Mouse (Mus musculus): ENCODE measurements around the gene Spns3.

Spns3 gene

DNA sequence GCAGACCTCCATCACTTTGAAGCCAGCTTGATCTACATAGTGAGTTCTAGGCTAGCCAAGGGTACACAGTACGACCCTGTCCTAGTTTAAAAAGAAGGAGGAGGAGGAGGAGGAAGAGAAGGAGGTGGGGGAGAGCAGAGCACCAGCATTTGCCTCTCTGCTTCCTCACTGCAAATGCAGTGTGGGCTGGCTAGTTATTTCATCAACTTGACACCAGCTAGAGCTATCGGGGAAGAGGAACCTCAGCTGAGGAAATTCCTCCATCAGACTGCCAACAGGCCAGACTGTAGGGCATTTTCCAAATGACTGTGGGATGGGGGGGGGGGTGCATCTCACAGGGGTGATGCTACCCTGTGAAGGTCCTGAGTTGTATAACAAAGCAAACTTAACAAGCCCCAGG lies 31.9 kb downstream of the Spns3 start:
- no peak for DNase-seq (ENCODE audit: extremely low spot score, low spot score)

DNA sequence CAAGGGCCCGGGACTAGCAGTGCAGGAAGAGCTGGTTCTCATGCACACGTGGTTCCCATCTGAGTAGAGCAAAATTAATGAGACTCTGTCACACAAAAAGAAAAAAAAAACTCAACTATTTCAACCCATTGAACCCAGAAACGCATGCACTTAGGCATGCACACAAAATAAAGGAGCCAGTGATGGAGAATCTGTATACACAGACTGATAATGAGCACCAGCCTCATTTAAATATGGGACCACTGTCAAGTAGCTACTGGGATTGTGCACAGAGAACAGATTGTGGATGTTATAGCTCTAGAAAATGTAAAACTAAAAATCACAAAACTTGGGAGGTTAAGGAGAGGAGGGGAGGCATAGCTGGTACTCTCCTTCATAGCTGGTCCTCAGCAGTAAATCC lies 35.3 kb downstream of the Spns3 start:
- no peak for DNase-seq (ENCODE audit: extremely low spot score, low spot score)

DNA sequence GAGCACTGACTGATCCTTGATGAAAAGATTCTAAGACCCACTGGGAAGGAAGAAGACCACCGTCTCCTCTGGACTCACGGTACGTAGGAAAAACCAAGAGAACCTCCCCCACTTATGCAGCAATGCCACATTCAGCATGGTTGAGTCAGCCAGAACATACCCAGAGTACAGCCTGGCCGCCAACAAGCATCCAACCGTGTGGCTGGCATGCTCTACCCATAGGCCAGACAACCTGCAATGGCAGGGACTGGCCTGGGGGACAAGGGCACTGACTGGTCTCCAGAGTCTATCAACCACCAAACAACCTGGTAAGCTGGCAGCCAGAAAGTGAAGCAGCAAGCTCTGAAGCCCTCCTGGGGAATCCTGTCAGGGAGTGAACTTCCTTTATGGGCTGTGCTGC lies 41.7 kb downstream of the Spns3 start:
- no peak for DNase-seq (ENCODE audit: extremely low spot score, low spot score)

GRCm38 (mm10) chr11:72507651-72508050 lies 42.7 kb downstream of the Spns3 start:
- DNase-seq (ENCODE audit: extremely low spot score, low spot score), result no peak

DNA sequence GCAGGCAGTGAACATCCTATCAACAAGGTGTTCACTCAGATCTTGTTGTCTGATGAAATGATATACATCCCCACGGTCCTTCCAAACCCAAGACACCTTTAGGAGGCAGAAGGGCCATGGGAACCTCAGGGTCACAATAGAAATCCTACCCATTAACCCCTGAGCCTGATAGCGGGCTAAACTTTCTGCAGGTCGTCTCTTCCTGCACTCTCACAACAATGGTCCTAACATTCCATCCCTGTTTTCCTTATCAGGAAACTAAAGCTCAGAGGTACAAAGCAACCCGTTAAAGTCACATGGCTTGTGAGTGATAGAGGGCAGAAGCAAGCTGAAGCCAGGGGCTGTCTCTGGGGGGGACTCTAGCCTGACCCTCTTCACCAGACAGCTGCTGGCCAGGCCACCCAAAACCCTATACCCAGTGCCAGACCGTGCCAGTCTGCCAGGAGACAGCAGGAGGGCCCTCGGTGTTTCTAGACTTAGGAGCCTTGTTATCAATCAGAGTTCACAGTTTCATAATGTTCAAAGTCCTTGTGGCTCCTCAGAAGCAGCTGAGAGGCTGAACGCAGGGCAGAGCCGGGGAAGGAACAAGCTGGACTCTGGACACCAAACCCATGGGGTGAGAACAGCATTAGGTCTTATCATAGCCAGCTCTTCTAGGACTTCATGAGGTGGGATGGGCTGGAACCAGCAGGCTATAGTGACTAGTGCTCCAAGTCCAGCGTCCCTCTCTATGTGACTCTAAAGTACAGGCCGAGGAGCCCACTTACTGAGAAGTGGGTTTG lies 46.1 kb downstream of the Spns3 start:
- DNase-seq (ENCODE audit: extremely low spot score, low spot score), result no peak

DNA sequence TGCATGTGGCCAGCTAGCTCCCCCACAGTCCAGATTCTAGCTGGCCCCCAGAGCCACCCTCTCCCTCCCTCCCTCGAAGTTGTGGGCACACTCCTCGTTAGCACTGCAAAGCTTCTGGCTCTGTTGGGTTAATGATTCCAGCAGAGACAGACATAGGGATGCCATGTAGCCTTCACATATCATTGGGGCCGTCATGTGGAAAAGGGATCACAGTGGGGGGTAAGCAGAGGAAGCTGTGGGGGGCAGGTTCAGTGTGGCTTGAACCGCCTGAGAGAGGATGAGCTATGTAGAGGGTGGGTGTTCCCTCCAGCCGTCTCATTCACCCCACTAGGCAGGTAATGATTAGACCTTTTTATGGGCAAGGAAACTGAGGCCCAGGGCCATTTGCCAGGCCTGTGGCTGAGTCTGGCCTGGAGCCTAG lies 46.8 kb downstream of the Spns3 start:
- DNase-seq (ENCODE audit: extremely low spot score, low spot score), result no peak

DNA sequence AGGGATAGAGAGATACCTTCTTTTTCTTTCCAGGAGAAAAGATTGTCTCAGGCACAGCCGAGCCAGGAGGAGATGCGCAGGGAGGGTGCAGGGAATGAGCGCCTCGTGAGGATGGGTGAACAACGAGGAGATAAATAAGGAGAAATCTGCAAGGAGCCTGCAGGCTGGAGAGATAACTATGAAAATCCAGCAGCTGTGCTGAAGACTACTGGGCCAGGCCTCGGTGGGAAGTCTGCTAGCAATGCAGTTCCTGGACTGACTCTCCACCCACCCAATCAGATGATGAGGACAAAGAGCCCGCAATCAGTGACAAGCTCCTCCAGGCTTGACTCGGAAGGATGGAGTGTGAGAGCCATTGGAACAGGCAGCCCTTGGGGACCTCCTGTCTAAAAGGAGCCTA lies 48.1 kb downstream of the Spns3 start:
- no peak for DNase-seq (ENCODE audit: extremely low spot score, low spot score)

GRCm38 (mm10) chr11:72501426-72502002 lies 48.8 kb downstream of the Spns3 start:
- DNase-seq (ENCODE audit: extremely low spot score, low spot score), result no peak

GRCm38 (mm10) chr11:72500139-72500538 lies 50.2 kb downstream of the Spns3 start:
- DNase-seq (ENCODE audit: extremely low spot score, low spot score), result no peak

GRCm38 (mm10) chr11:72497367-72497766 lies 52.9 kb downstream of the Spns3 start:
- no peak for DNase-seq (ENCODE audit: extremely low spot score, low spot score)

- no peak for DNase-seq (ENCODE audit: extremely low spot score, low spot score)
Measured at GRCm38 (mm10) chr11:72496775-72497174, 53.5 kb downstream of the Spns3 start.

- no peak for DNase-seq (ENCODE audit: extremely low spot score, low spot score)
Measured at GRCm38 (mm10) chr11:72496066-72496465, 54.2 kb downstream of the Spns3 start.

- DNase-seq (ENCODE audit: extremely low spot score, low spot score), result no peak
Measured at GRCm38 (mm10) chr11:72494046-72494988, 56.0 kb downstream of the Spns3 start.

GRCm38 (mm10) chr11:72491130-72491960 lies 59.0 kb downstream of the Spns3 start:
- DNase-seq (ENCODE audit: extremely low spot score, low spot score), result no peak

GRCm38 (mm10) chr11:72489881-72490301 lies 60.4 kb downstream of the Spns3 start, which contains the start of gene Spns2:
Gene Spns2, minus strand, starts transcription at chr11:72489904.
- peak; percentile 88 for DNase-seq (ENCODE audit: extremely low spot score, low spot score)

DNA sequence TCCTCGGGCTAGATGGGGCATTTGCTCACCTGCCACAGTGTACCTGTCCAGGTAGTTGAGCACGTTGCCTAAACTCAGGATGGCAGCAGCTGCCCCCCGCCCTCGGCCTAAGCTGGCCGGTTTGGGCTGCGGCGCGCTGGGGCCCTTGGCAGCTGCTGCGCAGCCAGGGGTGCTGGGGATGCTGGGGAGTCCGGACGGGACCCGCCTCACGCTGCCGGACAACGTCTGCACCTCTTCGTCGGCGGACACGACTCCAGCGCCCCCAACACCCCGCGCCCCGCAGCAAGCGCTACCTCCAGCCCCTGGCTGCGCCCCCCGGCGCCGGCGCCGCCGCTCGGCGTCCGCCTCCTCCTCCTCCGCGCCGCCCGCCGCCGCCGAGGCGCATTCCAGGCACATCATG lies 60.9 kb downstream of the Spns3 start:
- DNase-seq (ENCODE audit: extremely low spot score, low spot score), result no peak

DNA sequence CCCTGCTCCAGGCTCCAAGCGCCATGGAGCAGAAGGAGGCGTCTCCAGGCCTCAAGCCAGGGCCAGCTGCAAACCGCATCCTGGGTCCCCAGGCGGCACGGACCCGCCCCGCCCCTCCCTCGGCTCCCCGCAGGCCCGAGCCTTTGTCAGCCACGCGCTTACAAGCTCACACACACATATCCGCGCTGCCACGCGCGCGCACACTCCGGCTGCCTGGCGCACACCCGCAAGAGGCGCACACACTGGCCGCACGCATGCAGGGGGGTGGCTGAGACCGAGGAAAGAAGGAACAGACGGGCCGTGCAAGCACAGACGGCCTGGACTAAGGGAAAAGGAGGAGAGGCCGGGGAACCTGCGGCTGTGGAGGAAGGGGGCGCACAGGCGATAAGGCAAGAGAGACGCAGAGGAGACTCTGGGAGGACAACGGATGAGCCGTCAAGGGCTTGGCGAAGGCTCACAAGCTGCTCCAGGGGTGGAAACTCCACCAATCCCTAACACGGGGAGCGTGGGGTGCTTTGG lies 61.5 kb downstream of the Spns3 start:
- DNase-seq (ENCODE audit: extremely low spot score, low spot score), result peak; percentile 60

GRCm38 (mm10) chr11:72487739-72488138 lies 62.6 kb downstream of the Spns3 start:
- no peak for DNase-seq (ENCODE audit: extremely low spot score, low spot score)

GRCm38 (mm10) chr11:72487171-72487570 lies 63.1 kb downstream of the Spns3 start:
- no peak for DNase-seq (ENCODE audit: extremely low spot score, low spot score)

- no peak for DNase-seq (ENCODE audit: extremely low spot score, low spot score)
Measured at GRCm38 (mm10) chr11:72485960-72486359, 64.3 kb downstream of the Spns3 start.

GRCm38 (mm10) chr11:72485157-72485556 lies 65.1 kb downstream of the Spns3 start:
- DNase-seq (ENCODE audit: extremely low spot score, low spot score), result no peak
